ENCODE assay signal across 23 mouse cellular contexts in genomic region chr6:119404854-119405253, GRCm38 (mm10). TPM values are rescaled to one million over a fixed set of nuclear protein-coding genes. Genes with fewer than 3 reads are reported as not detected.
DNase-seq lines count a peak whose midpoint lies in the region; ATAC-seq and TF ChIP-seq lines count a peak whose summit lies in the region.
"Had no signal": no experiment of that assay in that cellular context is flagged by ENCODE, and none has a peak within 500 bp of the region (broad histone marks: within the 10 kb centered on the region; RNA-seq: fewer than 3 reads in every experiment).

No protein-coding gene starts in this region.

- no peak for DNase-seq in kidney, postnatal 0 days (ENCODE audit: low spot score)
- no peak for DNase-seq in kidney, postnatal 25 days
- DNase-seq in liver, postnatal 0 days: no peak
- DNase-seq in liver: no peak
- no peak for DNase-seq in thymus, postnatal 14 days
- DNase-seq: adrenal gland, postnatal 10 days; B cell, adult 2 months; cerebellum, adult 18-20 months; cerebellum, adult 9-10 months; cerebellum, postnatal 14 days; gastrocnemius, adult 2 months; gastrocnemius, postnatal 14 days; heart, adult 11 months had no signal

- WGBS in kidney, postnatal 0 days: 82% methylated on average over 4 of the region's 4 CpGs
- 66% methylated on average over 4 of the region's 4 CpGs for WGBS in liver, postnatal 0 days (ENCODE audit: insufficient replicate concordance)
- WGBS in small intestine, adult 2 months: 77% methylated on average over 4 of the region's 4 CpGs

- H3K4me1 ChIP-seq in kidney, postnatal 0 days (replicated peaks; ENCODE audit: insufficient read depth, low read length): no peaks in the 10 kb centered on the region
- peaks cover 53% of the 10 kb centered on the region for H3K4me1 ChIP-seq in liver, postnatal 0 days (ENCODE audit: insufficient read depth)
- H3K4me1 ChIP-seq in small intestine, adult 2 months (ENCODE audit: control insufficient read depth, insufficient read depth, insufficient read length, low read length): peaks cover 34% of the 10 kb centered on the region
- H3K4me1 ChIP-seq: hindbrain, embryonic 12.5 days; hindbrain, embryonic 15.5 days had no signal

- no peaks in the 10 kb centered on the region for H3K36me3 ChIP-seq in kidney, postnatal 0 days (ENCODE audit: insufficient read depth, low read length)
- no peaks in the 10 kb centered on the region for H3K36me3 ChIP-seq in liver, postnatal 0 days (replicated peaks; ENCODE audit: insufficient read depth, low read length)
- H3K36me3 ChIP-seq in small intestine, adult 2 months (ENCODE audit: control insufficient read depth, insufficient read depth, low read length): peaks cover 11% of the 10 kb centered on the region; the same call in 1 of the 2 replicates
- H3K36me3 ChIP-seq: forebrain, embryonic 10.5 days; G1E; hindbrain, embryonic 12.5 days; hindbrain, embryonic 15.5 days had no signal

- TF ChIP-seq POLR2A in small intestine, adult 2 months (IDR thresholded peaks at IDR 0.05; ENCODE audit: low read depth, low read length): no peak

- no peak overlapping the region for H3K4me3 ChIP-seq in kidney, postnatal 0 days (replicated peaks; ENCODE audit: low read depth, low read length)
- H3K4me3 ChIP-seq in liver, postnatal 0 days (ENCODE audit: low read depth, low read length): no peak overlapping the region
- no peak overlapping the region for H3K4me3 ChIP-seq in small intestine, adult 2 months (ENCODE audit: low read depth, low read length)
- H3K4me3 ChIP-seq: forebrain, embryonic 10.5 days; forebrain, embryonic 13.5 days; gastrocnemius, adult 2 months; hindbrain, embryonic 12.5 days; hindbrain, embryonic 15.5 days had no signal

- H3K9me3 ChIP-seq in kidney, postnatal 0 days (replicated peaks; ENCODE audit: low read length): no peaks in the 10 kb centered on the region
- no peaks in the 10 kb centered on the region for H3K9me3 ChIP-seq in liver, postnatal 0 days (ENCODE audit: low read length)
- H3K9me3 ChIP-seq: forebrain, embryonic 10.5 days; forebrain, embryonic 13.5 days; G1E; hindbrain, embryonic 12.5 days; hindbrain, embryonic 15.5 days had no signal

- no peak; the same call in 1 of the 2 replicates for TF ChIP-seq EP300 in liver, postnatal 0 days (IDR thresholded peaks at IDR 0.05; ENCODE audit: low read depth)

- no peak overlapping the region for H3K9ac ChIP-seq in kidney, postnatal 0 days (ENCODE audit: low read depth, low read length)
- no peak overlapping the region for H3K9ac ChIP-seq in liver, postnatal 0 days (replicated peaks)
- H3K9ac ChIP-seq: forebrain, embryonic 13.5 days; hindbrain, embryonic 12.5 days; hindbrain, embryonic 15.5 days had no signal

- 0 out of 2 replicates have a peak, but pooled peaks have one; percentile 53 for ATAC-seq in kidney, postnatal 0 days (replicated peaks; ENCODE audit: low FRiP score, low read depth)
- ATAC-seq in liver, postnatal 0 days: peak; percentile 68
- ATAC-seq: forebrain, embryonic 13.5 days; forebrain, embryonic 16.5 days; Patski had no signal

- no peak overlapping the region for H3K4me2 ChIP-seq in kidney, postnatal 0 days (ENCODE audit: low read length)
- no peak overlapping the region for H3K4me2 ChIP-seq in liver, postnatal 0 days (ENCODE audit: low read depth, low read length)
- H3K4me2 ChIP-seq: forebrain, embryonic 13.5 days; heart, embryonic 11.5 days; hindbrain, embryonic 12.5 days; hindbrain, embryonic 15.5 days had no signal

- H3K27me3 ChIP-seq in kidney, postnatal 0 days (ENCODE audit: insufficient read depth, low read length): no peaks in the 10 kb centered on the region
- H3K27me3 ChIP-seq in liver, postnatal 0 days (ENCODE audit: insufficient read depth, low read length): no peaks in the 10 kb centered on the region
- no peaks in the 10 kb centered on the region for H3K27me3 ChIP-seq in small intestine, adult 2 months (ENCODE audit: control insufficient read depth, insufficient read depth, low read length)
- H3K27me3 ChIP-seq: CH12.LX; forebrain, embryonic 13.5 days; hindbrain, embryonic 12.5 days; hindbrain, embryonic 15.5 days had no signal

- no peak overlapping the region for H3K27ac ChIP-seq in kidney, postnatal 0 days
- H3K27ac ChIP-seq in liver, postnatal 0 days (ENCODE audit: low read depth): peak overlapping the region; percentile 80
- H3K27ac ChIP-seq in small intestine, adult 2 months (ENCODE audit: insufficient read depth, low read depth, low read length): peak overlapping the region; percentile 14; the same call in 1 of the 2 replicates
- H3K27ac ChIP-seq: forebrain, embryonic 10.5 days; forebrain, embryonic 13.5 days; hindbrain, embryonic 12.5 days; hindbrain, embryonic 15.5 days had no signal

- TF ChIP-seq CTCF in kidney, postnatal 0 days (IDR thresholded peaks at IDR 0.05; ENCODE audit: low read depth): no peak
- no peak for TF ChIP-seq CTCF in liver, postnatal 0 days (IDR thresholded peaks at IDR 0.05; ENCODE audit: low read depth)
- TF ChIP-seq CTCF in small intestine, adult 2 months (IDR thresholded peaks at IDR 0.05; ENCODE audit: extremely low read depth, insufficient read length, insufficient replicate concordance, low read depth, low read length): no peak

RNA-seq across cellular contexts. Expression of gene Adipor2, which starts 12.7 kb away (rescaled TPM):
- 43.3 and 47.3 TPM in 2 replicates for polyA plus RNA-seq in kidney, postnatal 0 days (2015; fragmentation: Nextera tagmentation; extraction: Ambion mirVana)
- 53.9 and 58.6 TPM in 2 replicates for polyA plus RNA-seq in liver, postnatal 0 days (2015; fragmentation: Nextera tagmentation; extraction: Ambion mirVana)
- polyA plus RNA-seq in small intestine, adult 2 months (2012; rRNA removed): 43.4 and 112 TPM in 2 replicates
